Mouse (Mus musculus) megakaryocyte, embryonic 14.5 days (primary cell): ENCODE results near the gene Morn3. TPM values are rescaled to one million over a fixed set of nuclear protein-coding genes. Genes with fewer than 3 reads are reported as not detected.

Experiments used
- H3K27me3 ChIP-seq: replicated peaks from 2 replicates; pipeline ENCODE3; 2012; ENCODE audit warnings: inconsistent platforms
- H3K36me3 ChIP-seq: replicated peaks from 2 replicates; pipeline ENCODE3; 2012; ENCODE audit warnings: low read length, inconsistent platforms, mixed read lengths
- H3K4me1 ChIP-seq: 2 replicates; pipeline ENCODE4 v1.6.1; 2012; ENCODE audit warnings: inconsistent platforms
- H3K4me3 ChIP-seq: replicated peaks from 2 replicates; pipeline ENCODE3; 2012; ENCODE audit warnings: moderate library complexity, mild to moderate bottlenecking, inconsistent platforms
- H3K9me3 ChIP-seq: 2 replicates; pipeline ENCODE4 v1.6.1; 2012; ENCODE audit warnings: inconsistent platforms
- FLI1 ChIP-seq: IDR thresholded peaks from 2 replicates; pipeline ENCODE4 v1.6.1; 2012; ENCODE audit warnings: low read length, inconsistent platforms, mixed read lengths
- GATA1 ChIP-seq: IDR thresholded peaks from 3 replicates; pipeline ENCODE4 v1.6.1; 2012; ENCODE audit warnings: mixed read lengths, low read length, inconsistent platforms, borderline replicate concordance
- polyA plus RNA-seq: library from polyadenylated mRNA; stranded (reverse); fragments of >175 nt; gene quantifications from 2 replicates; pipeline ENCODE4 v1.2.3, GENCODE M21; 2012; ENCODE audit warnings: low replicate concordance; ENCODE audit not compliant: insufficient read depth

The Morn3 gene
- polyA plus RNA-seq: not detected in 2 replicates

DNA sequence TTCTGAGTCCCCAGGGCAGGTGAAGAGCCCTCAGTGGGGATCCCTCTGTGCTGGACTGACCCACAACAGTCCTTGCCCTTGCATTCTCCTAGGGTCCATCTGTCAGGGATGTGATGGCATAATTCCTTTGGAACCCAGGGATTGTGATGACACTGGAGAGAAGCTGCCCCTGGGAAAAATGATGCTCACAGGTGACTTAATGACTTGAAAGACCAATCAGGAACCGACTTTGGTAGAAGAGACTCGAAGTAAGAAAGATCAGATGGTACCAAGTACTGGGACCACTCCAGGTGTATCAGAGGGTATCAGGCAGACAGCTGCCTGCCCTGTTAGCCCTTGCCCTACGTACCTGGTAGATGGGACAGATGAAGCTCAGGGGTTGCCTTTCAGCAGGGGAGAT lies at the start of gene Morn3:
TSS of gene Morn3 (minus strand) at position 101 of the 400 bp plus-strand sequence.
- Histone ChIP-seq H3K9me3 (peaks cover 3% of the 10 kb centered on the region), H3K4me1 (peaks cover 52% of the 10 kb centered on the region), H3K36me3 (no peaks in the 10 kb centered on the region), H3K27me3 (no peaks in the 10 kb centered on the region), H3K4me3 (no peak within 1 kb of the TSS)
- TF ChIP-seq GATA1 (no peak), FLI1 (no peak)

DNA sequence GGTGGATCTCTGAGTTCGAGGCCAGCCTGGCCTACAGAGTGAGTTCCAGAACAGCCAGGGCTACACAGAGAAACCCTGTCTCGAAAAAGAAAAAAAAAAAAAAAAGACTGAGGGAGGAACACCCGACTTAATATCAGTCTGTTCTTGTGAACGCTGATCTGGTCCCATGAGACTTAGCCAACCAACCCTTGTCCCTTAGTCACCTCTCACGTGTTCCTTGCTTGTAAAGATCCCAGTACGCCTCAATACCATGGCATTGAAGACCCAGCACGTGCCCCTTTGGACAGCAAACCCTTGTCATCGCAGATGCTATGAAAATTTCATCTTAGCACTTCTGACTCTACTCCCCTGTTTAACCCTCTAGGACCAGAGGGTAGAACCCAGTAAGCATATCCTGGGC lies 49.5 kb upstream of the Morn3 start:
- Histone ChIP-seq H3K36me3 (peaks cover 27% of the 10 kb centered on the region), H3K4me3 (no peak overlapping the region), H3K9me3 (no peaks in the 10 kb centered on the region), H3K4me1 (peaks cover 29% of the 10 kb centered on the region), H3K27me3 (no peaks in the 10 kb centered on the region)
- TF ChIP-seq GATA1: no peak
- TF ChIP-seq FLI1: no peak

DNA sequence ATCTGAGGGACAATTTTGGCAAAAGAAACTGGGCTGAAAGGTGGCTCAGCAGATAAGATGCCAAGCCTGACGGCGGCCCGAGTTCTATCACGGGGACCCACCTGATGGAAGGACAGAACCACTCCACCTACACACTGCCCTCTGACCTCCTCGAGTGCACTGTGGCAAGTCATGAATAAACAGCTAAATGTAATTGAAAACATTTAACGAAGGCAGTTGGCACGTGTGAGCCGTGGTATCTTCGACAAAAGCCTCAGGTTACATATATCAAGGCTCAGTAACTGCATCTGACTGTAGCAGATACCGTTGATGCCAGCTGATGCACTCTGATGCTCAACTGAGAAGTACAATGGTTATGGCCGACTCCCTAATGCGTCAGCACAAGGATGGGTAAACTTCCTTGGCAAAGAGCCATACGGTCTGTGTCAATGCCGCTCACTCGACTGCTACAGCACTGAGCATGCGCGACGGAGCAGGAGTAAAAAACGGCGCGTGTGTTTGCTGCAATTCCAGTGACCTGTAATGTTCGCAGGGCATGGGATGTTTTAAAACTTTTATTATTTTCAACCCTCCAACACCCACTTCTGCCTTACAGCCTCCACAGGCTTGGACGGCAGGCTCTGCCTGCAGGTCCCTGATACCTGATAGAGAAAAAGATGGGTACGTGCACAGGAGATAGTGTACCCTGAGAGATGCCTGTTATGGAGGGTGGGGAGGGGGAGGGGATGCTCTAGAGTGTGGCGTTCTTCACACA lies 47.6 kb upstream of the Morn3 start:
- H3K9me3 ChIP-seq: peaks cover 8% of the 10 kb centered on the region
- H3K4me3 ChIP-seq: no peak overlapping the region
- no peaks in the 10 kb centered on the region for H3K27me3 ChIP-seq
- TF ChIP-seq FLI1 (no peak), GATA1 (no peak)
- peaks cover 31% of the 10 kb centered on the region for H3K4me1 ChIP-seq
- peaks cover 18% of the 10 kb centered on the region for H3K36me3 ChIP-seq

DNA sequence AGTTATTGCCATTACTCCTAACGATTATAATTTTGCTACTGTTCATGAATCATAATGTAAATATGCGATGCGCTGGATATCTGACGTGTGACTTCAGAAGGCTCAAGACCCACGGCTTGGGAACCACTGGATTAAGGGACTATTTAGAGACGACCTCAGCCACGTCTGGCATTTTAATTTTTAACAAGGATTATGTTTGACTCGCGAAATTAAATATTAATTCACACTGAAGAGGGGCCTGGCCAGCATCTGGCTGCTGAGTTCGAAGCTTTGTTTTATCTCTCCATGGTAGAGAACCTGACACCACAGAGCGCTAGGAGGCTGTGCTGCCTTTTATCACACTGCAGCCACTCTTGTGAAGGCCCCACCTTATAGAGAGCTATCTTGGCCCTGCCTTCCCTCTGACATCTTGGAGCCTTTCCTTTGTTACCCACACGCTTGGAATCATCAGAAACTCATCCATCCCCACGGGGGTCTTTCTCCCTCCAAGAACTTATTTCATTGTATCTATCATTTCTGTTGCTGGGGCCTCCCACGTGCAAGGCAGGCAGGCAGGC lies 46.3 kb upstream of the Morn3 start:
- Histone ChIP-seq H3K9me3 (peaks cover 14% of the 10 kb centered on the region), H3K4me1 (peaks cover 42% of the 10 kb centered on the region), H3K4me3 (no peak overlapping the region), H3K27me3 (no peaks in the 10 kb centered on the region), H3K36me3 (peaks cover 21% of the 10 kb centered on the region)
- no peak for TF ChIP-seq FLI1
- no peak for TF ChIP-seq GATA1

DNA sequence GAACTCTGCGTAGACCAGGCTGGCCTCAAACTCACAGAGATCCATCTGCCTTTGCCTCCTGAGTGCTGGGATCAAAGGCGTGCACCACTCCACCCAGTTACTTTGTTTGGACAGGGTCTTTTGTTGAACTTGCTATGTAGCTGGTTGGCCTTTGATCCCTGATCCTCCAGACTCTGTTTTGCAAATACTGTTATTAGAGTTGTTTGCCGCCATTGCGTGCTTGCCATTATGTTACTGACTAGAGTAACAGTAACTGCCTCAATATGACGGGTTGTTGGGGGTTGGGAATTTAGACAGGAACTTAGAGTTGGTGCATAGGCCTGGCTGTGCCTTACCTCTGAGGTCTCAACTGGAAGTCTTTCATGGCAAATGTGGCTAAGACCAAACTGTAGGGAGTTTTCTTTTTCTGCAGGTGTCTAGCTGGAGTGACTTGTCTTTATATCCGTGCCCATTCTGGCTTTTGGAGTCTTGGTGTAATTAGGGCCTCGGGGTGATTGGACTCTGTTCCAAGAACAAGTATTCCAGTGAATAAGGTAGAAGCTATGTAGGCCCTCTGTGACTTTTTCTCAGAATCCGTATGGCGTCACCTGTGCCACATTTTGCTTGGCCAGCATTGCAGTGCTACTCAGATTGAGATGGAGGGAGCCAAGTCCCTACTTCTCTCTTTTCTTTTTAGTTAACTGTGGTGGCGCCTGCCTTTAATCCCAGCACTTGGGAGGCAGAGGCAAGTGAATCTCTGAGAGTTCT lies 43.9 kb upstream of the Morn3 start:
- Histone ChIP-seq H3K36me3 (peaks cover 19% of the 10 kb centered on the region), H3K27me3 (no peaks in the 10 kb centered on the region), H3K4me1 (peaks cover 43% of the 10 kb centered on the region), H3K9me3 (peaks cover 14% of the 10 kb centered on the region), H3K4me3 (no peak overlapping the region)
- TF ChIP-seq GATA1 (no peak), FLI1 (no peak)

DNA sequence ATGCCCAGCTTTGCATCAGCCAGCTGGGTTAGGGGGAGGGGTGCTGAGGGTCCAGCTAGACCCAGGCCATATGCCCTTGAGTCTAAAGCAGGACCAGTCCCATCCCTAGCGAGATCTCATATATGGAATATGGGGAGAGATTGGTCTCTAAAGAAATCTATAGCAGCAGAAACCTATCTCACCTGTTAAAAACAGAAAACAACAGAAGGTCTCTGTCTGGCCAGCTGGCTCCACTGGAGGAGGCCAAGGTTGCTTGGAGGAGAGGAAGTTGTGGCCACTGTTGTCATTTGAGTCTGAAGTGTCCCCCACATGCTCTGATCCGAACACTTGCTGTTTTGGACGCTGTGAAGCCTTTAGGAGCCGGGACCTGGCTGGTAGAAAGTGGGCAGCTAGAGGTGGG lies 42.0 kb upstream of the Morn3 start:
- no peak for TF ChIP-seq FLI1
- no peak for TF ChIP-seq GATA1
- Histone ChIP-seq H3K27me3 (no peaks in the 10 kb centered on the region), H3K9me3 (peaks cover 14% of the 10 kb centered on the region), H3K36me3 (peaks cover 19% of the 10 kb centered on the region), H3K4me3 (no peak overlapping the region), H3K4me1 (peaks cover 42% of the 10 kb centered on the region)

DNA sequence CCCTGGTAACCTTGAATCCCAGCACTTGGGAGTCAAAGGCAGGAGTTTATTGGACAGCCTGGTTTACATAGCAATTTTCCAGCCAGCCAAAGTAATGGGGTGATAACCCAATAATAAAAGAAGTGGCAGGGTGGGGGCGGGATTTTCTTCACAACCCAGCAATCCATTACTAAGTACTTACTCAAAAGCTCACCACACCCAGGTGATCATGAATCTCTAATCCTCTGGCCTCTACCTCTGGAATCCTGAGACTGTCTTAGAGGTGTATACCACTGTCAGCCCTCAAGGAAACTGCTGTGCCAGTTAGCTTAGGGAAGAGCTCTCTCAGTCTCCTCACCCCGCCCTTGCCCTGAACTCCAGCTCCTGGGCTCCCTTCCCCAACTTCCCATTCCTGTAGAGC lies 39.7 kb upstream of the Morn3 start:
- no peaks in the 10 kb centered on the region for H3K27me3 ChIP-seq
- H3K4me3 ChIP-seq: no peak overlapping the region
- TF ChIP-seq FLI1 (no peak), GATA1 (no peak)
- peaks cover 37% of the 10 kb centered on the region for H3K4me1 ChIP-seq
- peaks cover 14% of the 10 kb centered on the region for H3K9me3 ChIP-seq
- peaks cover 19% of the 10 kb centered on the region for H3K36me3 ChIP-seq

DNA sequence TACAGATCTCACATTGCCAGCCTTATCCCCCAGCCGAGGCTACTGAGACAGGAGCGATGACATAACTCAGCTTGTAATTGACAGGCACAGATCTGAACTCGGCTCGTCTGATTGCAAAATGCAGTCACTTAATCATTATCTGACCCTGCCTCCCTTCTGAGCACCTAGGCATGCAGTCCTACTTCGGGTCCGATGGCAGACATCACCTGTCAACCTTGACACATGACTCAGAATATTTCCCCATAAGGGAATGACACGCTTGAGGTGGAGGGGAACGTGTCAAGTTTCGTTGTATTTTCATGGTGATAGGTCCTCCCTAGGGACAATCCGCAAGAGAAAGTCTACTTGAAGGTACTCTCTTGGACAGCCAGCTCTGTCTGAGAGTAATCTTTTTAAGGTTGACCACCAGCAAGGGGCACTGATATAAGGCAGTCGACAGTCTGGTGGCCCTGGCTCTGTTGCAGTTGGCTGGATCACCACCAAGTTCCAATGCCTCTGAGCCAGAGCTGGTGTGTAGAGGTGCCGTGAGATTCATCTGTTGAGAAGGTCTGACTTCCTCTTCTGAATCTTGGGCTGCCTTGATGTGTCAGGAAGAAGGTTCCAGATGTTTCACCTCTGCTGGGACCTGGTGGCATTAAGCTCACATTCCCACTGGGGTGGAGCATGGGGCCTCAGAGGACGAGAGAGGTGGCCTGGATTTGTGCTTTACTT lies 36.7 kb upstream of the Morn3 start:
- Histone ChIP-seq H3K36me3 (peaks cover 3% of the 10 kb centered on the region), H3K27me3 (no peaks in the 10 kb centered on the region), H3K9me3 (peaks cover 3% of the 10 kb centered on the region; the same call in 1 of the 2 replicates), H3K4me1 (peaks cover 43% of the 10 kb centered on the region), H3K4me3 (no peak overlapping the region)
- TF ChIP-seq FLI1 (no peak), GATA1 (no peak)

DNA sequence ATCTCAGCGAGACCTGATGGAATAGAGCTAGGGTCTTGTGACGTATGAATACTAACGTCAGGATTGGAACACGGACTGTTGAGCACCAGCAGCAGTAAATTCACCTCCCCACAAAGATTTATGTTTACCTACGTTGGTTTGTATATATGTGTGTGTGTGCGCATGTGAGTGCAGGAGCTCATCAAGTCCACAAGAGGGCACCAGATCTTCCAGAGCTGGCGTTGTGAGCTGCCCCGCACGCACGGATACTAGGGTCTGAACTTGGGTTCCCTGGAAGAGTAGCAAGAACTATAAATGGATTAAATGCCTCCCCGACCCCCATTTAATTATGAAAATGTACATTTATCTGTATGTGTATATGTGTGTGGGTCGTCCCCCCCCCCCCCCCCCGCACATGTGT lies 33.7 kb upstream of the Morn3 start:
- TF ChIP-seq FLI1 (no peak), GATA1 (no peak)
- H3K4me1 ChIP-seq: peaks cover 54% of the 10 kb centered on the region
- no peaks in the 10 kb centered on the region for H3K36me3 ChIP-seq

DNA sequence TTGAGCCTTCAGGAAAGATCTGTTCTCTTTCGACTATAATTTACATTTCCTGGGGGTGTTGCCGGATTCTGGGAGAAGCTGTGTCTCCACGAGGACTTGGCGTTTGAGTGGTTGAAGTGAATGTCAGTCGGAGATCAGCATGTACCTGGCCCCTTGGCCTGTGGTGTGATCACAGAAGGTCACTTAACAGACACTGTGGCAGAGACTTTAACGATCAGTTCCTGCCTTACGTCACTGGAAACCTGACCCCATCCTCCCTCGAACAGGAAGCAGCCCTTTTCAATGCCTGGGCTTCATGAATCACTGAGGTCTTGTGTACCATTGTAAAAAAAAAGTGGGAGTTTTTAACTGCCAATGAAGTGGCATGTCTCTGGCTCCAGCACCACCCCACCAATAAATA lies 33.2 kb upstream of the Morn3 start:
- Histone ChIP-seq H3K4me3 (peak overlapping the region; percentile 42), H3K9me3 (peaks cover 3% of the 10 kb centered on the region; the same call in 1 of the 2 replicates), H3K27me3 (no peaks in the 10 kb centered on the region), H3K4me1 (peaks cover 57% of the 10 kb centered on the region), H3K36me3 (no peaks in the 10 kb centered on the region)
- no peak for TF ChIP-seq GATA1

More for the DNA sequence above, 33.7 kb upstream of the Morn3 start:
- Histone ChIP-seq H3K4me3 (no peak overlapping the region), H3K27me3 (no peaks in the 10 kb centered on the region), H3K9me3 (peaks cover 3% of the 10 kb centered on the region; the same call in 1 of the 2 replicates)
